Mouse (Mus musculus) embryonic facial prominence, embryonic 12.5 days (tissue): ENCODE measurements around the gene Pawr. TPM values are rescaled to one million over a fixed set of nuclear protein-coding genes. Genes with fewer than 3 reads are reported as not detected.

Experiments
- ATAC-seq: fragments of 200-750 bp; cut with Nextera tagmentation; 2 replicates; pipeline ENCODE4 v1.8.0; 2017; ENCODE audit not compliant: insufficient number of reproducible peaks, insufficient read depth, low FRiP score, low TSS enrichment
- H3K27ac ChIP-seq: fragments of 300-500 bp; sonication (generic); 2 replicates; pipeline ENCODE4 v1.5.1; 2016; ENCODE audit warnings: mild to moderate bottlenecking
- H3K27me3 ChIP-seq: fragments of 300-500 bp; sonication (generic); 2 replicates; pipeline ENCODE4 v1.6.1; 2016; ENCODE audit warnings: mild to moderate bottlenecking, moderate library complexity
- H3K36me3 ChIP-seq: fragments of 300-500 bp; sonication (generic); 2 replicates; pipeline ENCODE4 v1.6.1; 2016; ENCODE audit warnings: mild to moderate bottlenecking
- H3K4me1 ChIP-seq: fragments of 300-500 bp; sonication (generic); 2 replicates; pipeline ENCODE4 v1.6.1; 2016
- H3K4me2 ChIP-seq: fragments of 300-500 bp; sonication (generic); replicated peaks from 2 replicates; pipeline ENCODE4 v1.6.1; 2016; ENCODE audit warnings: mild to moderate bottlenecking, moderate library complexity
- H3K4me3 ChIP-seq: fragments of 300-500 bp; sonication (generic); 2 replicates; pipeline ENCODE4 v1.5.1; 2016; ENCODE audit warnings: mild to moderate bottlenecking
- H3K9ac ChIP-seq: fragments of 300-500 bp; sonication (generic); 2 replicates; pipeline ENCODE4 v1.6.1; 2016; ENCODE audit warnings: mild to moderate bottlenecking, moderate library complexity
- H3K9me3 ChIP-seq: fragments of 300-500 bp; sonication (generic); 2 replicates; pipeline ENCODE4 v1.6.1; 2016; ENCODE audit warnings: mild to moderate bottlenecking, moderate library complexity
- WGBS: fragments of 180-500 bp; shearing (Covaris S2); methylation state at CpG from one replicate; pipeline ENCODE4 v1.1.7; 2016; 5-methylcytosine and 5-hydroxymethylcytosine counted together
- polyA plus RNA-seq: library from polyadenylated mRNA; unstranded; fragments of >200 nt; fragmentation: Nextera tagmentation; extraction: Ambion mirVana; gene quantifications from 2 replicates; pipeline ENCODE4 v1.2.1, GENCODE M21; 2016

Gene Pawr
- polyA plus RNA-seq, 1 experiment from 2014 or later = 9.2 TPM

DNA sequence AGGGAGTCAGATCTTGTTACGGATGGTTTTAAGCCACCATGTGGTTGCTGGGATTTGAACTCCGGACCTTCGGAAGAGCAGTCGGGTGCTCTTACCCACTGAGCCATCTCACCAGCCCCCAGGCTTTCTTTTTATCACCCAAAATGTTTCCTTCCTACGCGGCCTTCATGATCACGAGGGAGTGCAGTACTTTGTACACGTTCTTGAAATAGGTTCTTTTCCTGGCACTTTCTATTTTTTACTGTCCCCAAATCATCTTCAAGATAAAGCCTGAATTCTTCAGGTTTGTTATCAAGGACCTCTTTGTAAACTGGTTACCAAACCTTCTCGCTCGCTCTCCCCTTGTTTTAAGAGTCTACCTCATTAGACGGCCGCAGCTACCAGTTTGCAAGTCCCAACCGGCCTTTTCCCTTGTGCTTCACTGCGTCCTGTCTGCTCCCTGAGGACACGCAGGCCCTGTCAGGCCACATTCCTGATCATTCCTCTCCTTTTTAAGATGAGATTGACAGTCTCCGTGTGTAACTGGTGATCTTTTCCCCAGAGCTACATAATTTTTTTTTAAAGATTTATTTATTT lies 38.2 kb upstream of the Pawr start:
- Histone ChIP-seq H3K4me3 (no peak overlapping the region), H3K4me2 (no peak overlapping the region), H3K27ac (no peak overlapping the region), H3K36me3 (no peaks in the 10 kb centered on the region), H3K27me3 (no peaks in the 10 kb centered on the region), H3K9me3 (no peaks in the 10 kb centered on the region), H3K9ac (no peak overlapping the region), H3K4me1 (no peaks in the 10 kb centered on the region)
- 84% methylated on average over 16 of the region's 16 CpGs for WGBS
- no peak for ATAC-seq

- ATAC-seq = no peak
- Histone ChIP-seq H3K27ac (no peak overlapping the region), H3K9me3 (no peaks in the 10 kb centered on the region), H3K4me2 (no peak overlapping the region), H3K27me3 (no peaks in the 10 kb centered on the region), H3K4me3 (no peak overlapping the region), H3K9ac (no peak overlapping the region), H3K36me3 (no peaks in the 10 kb centered on the region), H3K4me1 (no peaks in the 10 kb centered on the region)
- 83% methylated on average over 7 of the region's 7 CpGs for WGBS
Measured at GRCm38 (mm10) chr10:108294766-108295165, 37.2 kb upstream of the Pawr start.

DNA sequence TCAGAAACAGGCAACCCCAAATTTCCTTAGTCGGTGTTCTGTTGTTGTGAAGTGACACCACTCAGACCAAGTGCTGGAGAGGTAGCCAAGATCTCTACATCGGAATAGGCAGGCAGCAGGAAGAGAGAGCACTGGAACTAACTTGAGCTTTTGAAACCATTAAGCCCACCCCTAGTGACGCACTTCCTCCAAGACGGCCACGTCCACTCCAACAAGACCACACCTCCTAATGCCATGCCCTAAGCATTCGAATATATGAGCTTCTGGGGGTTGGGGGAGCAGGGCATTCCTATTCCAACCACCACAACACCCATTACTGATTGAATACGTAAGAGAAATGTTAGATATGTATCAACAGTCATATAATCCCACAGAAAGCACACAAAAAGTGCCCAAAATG lies 35.5 kb upstream of the Pawr start:
- no peak overlapping the region for H3K4me2 ChIP-seq
- no peaks in the 10 kb centered on the region for H3K27me3 ChIP-seq
- H3K4me1 ChIP-seq = no peaks in the 10 kb centered on the region
- no peaks in the 10 kb centered on the region for H3K9me3 ChIP-seq
- H3K27ac ChIP-seq = no peak overlapping the region
- H3K4me3 ChIP-seq = no peak overlapping the region
- ATAC-seq = no peak
- H3K36me3 ChIP-seq = no peaks in the 10 kb centered on the region
- no peak overlapping the region for H3K9ac ChIP-seq
- WGBS = 93% methylated on average over 7 of the region's 7 CpGs

GRCm38 (mm10) chr10:108298261-108298660 lies 33.7 kb upstream of the Pawr start:
- ATAC-seq = no peak
- Histone ChIP-seq H3K9me3 (no peaks in the 10 kb centered on the region), H3K27me3 (no peaks in the 10 kb centered on the region), H3K36me3 (no peaks in the 10 kb centered on the region), H3K4me1 (no peaks in the 10 kb centered on the region), H3K27ac (no peak overlapping the region), H3K9ac (no peak overlapping the region), H3K4me2 (no peak overlapping the region), H3K4me3 (no peak overlapping the region)
- WGBS = 94% methylated on average over 13 of the region's 13 CpGs

DNA sequence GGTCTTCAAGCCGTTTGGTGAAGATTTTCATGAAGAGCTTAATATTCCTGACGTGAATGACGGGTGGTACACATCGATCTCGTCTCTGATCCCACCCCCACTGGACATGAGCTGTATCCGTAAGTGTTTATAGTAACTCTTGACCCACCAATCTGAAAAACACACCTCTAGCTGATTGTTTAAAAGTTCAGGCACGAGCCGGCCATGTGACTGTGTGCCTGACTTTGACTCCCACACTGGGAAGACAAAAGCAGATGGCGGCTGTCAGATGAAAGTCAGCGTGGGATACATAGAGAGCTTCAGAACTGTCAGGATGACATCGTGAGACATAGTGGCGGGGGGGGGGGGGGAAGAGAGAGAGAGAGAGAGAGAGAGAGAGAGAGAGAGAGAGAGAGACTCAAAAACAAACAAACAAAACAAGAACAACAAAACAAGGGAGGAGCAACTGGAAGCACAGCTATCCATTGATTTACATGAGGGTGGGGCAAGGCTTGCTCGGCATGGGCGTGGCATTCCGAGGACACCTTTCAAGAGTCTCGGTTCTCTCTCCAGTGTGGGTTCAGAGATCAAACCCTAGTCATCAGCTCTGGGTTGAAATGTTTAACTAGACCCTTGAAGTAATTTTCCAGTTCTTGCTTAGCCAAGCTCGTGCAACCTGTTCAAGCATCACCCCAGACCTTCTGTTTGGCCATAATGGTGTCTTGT lies 32.9 kb upstream of the Pawr start:
- no peak overlapping the region for H3K4me3 ChIP-seq
- H3K9me3 ChIP-seq = no peaks in the 10 kb centered on the region
- WGBS = 87% methylated on average over 16 of the region's 17 CpGs
- no peak overlapping the region for H3K4me2 ChIP-seq
- ATAC-seq = no peak
- no peaks in the 10 kb centered on the region for H3K27me3 ChIP-seq
- H3K4me1 ChIP-seq = no peaks in the 10 kb centered on the region
- H3K27ac ChIP-seq = no peak overlapping the region
- no peaks in the 10 kb centered on the region for H3K36me3 ChIP-seq
- no peak overlapping the region for H3K9ac ChIP-seq

GRCm38 (mm10) chr10:108299828-108300227 lies 32.1 kb upstream of the Pawr start:
- no peaks in the 10 kb centered on the region for H3K4me1 ChIP-seq
- no peak overlapping the region for H3K4me3 ChIP-seq
- no peak overlapping the region for H3K9ac ChIP-seq
- ATAC-seq = no peak
- no peaks in the 10 kb centered on the region for H3K9me3 ChIP-seq
- no peak overlapping the region for H3K4me2 ChIP-seq
- no peak overlapping the region for H3K27ac ChIP-seq
- no peaks in the 10 kb centered on the region for H3K36me3 ChIP-seq
- H3K27me3 ChIP-seq = no peaks in the 10 kb centered on the region
- WGBS = 76% methylated on average over 11 of the region's 11 CpGs

- Histone ChIP-seq H3K4me3 (no peak overlapping the region), H3K9me3 (no peaks in the 10 kb centered on the region), H3K36me3 (no peaks in the 10 kb centered on the region), H3K27me3 (no peaks in the 10 kb centered on the region), H3K4me1 (no peaks in the 10 kb centered on the region), H3K4me2 (no peak overlapping the region; the same call in 1 of the 2 replicates), H3K9ac (no peak overlapping the region), H3K27ac (no peak overlapping the region)
- 11% methylated on average over 19 of the region's 19 CpGs for WGBS
- ATAC-seq = 0 out of 2 replicates have a peak, but pooled peaks have one; percentile 60
Measured at GRCm38 (mm10) chr10:108300843-108301242, 31.1 kb upstream of the Pawr start.

GRCm38 (mm10) chr10:108307772-108308171 lies 24.1 kb upstream of the Pawr start:
- no peak overlapping the region for H3K9ac ChIP-seq
- WGBS = 64% methylated on average over 11 of the region's 11 CpGs
- no peaks in the 10 kb centered on the region for H3K4me1 ChIP-seq
- no peaks in the 10 kb centered on the region for H3K9me3 ChIP-seq
- H3K4me3 ChIP-seq = no peak overlapping the region
- no peak overlapping the region for H3K27ac ChIP-seq
- H3K36me3 ChIP-seq = no peaks in the 10 kb centered on the region
- ATAC-seq = no peak
- H3K27me3 ChIP-seq = no peaks in the 10 kb centered on the region
- H3K4me2 ChIP-seq = no peak overlapping the region

DNA sequence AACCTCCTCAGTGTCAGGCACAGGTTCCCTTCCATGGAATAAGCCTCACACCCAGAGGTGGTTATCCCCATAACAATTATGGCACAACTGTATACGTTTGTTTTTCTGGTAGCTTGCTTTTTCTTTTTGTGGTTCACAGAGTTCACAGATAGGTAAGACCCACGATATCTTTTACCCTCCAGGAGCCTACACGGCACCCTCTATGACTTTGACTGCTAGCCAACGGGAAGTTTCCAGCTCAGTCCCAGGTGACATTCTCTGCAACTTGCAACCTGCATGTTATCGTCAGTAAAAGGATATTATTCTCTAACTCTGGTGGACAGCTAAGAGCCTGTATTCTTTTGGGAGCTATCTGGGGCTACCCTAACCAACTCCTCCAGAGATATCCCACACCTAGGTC lies 21.7 kb upstream of the Pawr start:
- H3K9me3 ChIP-seq = no peaks in the 10 kb centered on the region
- no peaks in the 10 kb centered on the region for H3K27me3 ChIP-seq
- 88% methylated on average over 5 of the region's 5 CpGs for WGBS
- no peak overlapping the region for H3K4me3 ChIP-seq
- H3K36me3 ChIP-seq = no peaks in the 10 kb centered on the region
- no peak overlapping the region for H3K9ac ChIP-seq
- H3K4me2 ChIP-seq = no peak overlapping the region
- no peak for ATAC-seq
- no peak overlapping the region for H3K27ac ChIP-seq
- no peaks in the 10 kb centered on the region for H3K4me1 ChIP-seq

DNA sequence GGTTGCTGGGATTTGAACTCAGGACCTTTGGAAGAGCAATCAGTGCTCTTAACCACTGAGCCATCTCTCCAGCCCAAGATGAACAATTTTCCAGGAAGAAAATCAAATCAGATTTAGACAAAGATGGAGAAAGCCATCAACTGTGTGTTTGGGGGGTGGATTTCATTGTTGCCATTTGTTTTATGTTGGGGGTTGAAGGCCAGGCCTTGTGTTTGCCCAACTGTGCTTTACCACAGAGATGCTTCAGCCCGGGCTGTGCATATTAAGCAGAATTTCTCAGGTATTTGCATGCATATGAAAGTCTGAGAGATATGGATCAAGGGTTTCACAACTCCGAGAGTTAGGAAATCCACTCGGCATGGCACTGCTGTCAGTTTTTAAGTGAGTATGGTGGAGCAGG lies 20.5 kb upstream of the Pawr start:
- Histone ChIP-seq H3K4me1 (no peaks in the 10 kb centered on the region), H3K27ac (no peak overlapping the region), H3K9ac (no peak overlapping the region), H3K4me2 (no peak overlapping the region), H3K36me3 (no peaks in the 10 kb centered on the region), H3K9me3 (no peaks in the 10 kb centered on the region), H3K27me3 (no peaks in the 10 kb centered on the region), H3K4me3 (no peak overlapping the region)
- WGBS = 85% methylated on average over 3 of the region's 3 CpGs
- ATAC-seq = no peak

DNA sequence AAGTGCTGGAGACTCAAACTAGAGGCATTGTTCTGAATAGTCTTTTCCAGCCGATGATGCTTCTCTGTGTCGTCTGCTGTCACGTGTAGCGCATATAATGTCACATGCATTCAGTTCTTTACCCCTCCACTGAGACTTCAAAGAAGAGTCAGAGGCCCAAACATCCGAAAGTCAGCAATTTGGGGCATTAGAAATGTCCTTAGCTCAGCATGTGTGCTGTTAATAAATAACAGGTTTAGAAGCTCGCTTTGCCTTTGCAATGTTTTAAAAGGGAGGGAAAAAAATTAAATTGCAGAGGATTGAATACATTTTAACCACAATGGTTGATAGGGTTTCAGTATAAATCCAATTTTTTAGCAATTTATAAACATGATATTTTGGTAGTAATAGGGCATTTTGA lies 18.1 kb upstream of the Pawr start:
- Histone ChIP-seq H3K27ac (no peak overlapping the region), H3K4me1 (no peaks in the 10 kb centered on the region), H3K36me3 (no peaks in the 10 kb centered on the region), H3K4me2 (no peak overlapping the region), H3K9me3 (no peaks in the 10 kb centered on the region), H3K9ac (no peak overlapping the region), H3K27me3 (no peaks in the 10 kb centered on the region), H3K4me3 (no peak overlapping the region)
- 54% methylated on average over 6 of the region's 6 CpGs for WGBS
- no peak for ATAC-seq

- Histone ChIP-seq H3K27ac (no peak overlapping the region), H3K4me1 (no peaks in the 10 kb centered on the region), H3K9me3 (no peaks in the 10 kb centered on the region), H3K4me3 (no peak overlapping the region), H3K36me3 (no peaks in the 10 kb centered on the region), H3K9ac (no peak overlapping the region), H3K4me2 (no peak overlapping the region), H3K27me3 (no peaks in the 10 kb centered on the region)
- 87% methylated on average over 8 of the region's 8 CpGs for WGBS
- ATAC-seq = no peak
Measured at GRCm38 (mm10) chr10:108314396-108314795, 17.5 kb upstream of the Pawr start.
